Mouse (Mus musculus): ENCODE results near the gene A730061H03Rik. TPM values are rescaled to one million over a fixed set of nuclear protein-coding genes. Genes with fewer than 3 reads are reported as not detected.

Gene A730061H03Rik
- total and polyA plus RNA-seq, 3 experiments, result 0.17 to 43.1 (median 0.87) TPM

GRCm38 (mm10) chr14:55550191-55550590 is 10.0 kb downstream of the A730061H03Rik start:
- ATAC-seq (ENCODE audit: extremely low read depth, insufficient number of reproducible peaks, low FRiP score, poor library complexity, severe bottlenecking) (no peak), DNase-seq (ENCODE audit: low spot score) (no peak)
- H3K4me1 ChIP-seq (ENCODE audit: insufficient read depth, low read depth, low read length), result peaks cover 14% of the 10 kb centered on the region
- H3K9me3 ChIP-seq (replicated peaks), result no peaks in the 10 kb centered on the region
- H3K27me3 ChIP-seq (ENCODE audit: insufficient read depth, low read length), result no peaks in the 10 kb centered on the region
- H3K36me3 ChIP-seq (replicated peaks), result peaks cover 58% of the 10 kb centered on the region
- H3K4me3 ChIP-seq (ENCODE audit: low read depth, low read length), result no peak overlapping the region
- TF ChIP-seq TAL1 (conservative IDR thresholded peaks at IDR 0.05; ENCODE audit: low read depth, low read length) (no peak), GATA2 (IDR thresholded peaks at IDR 0.05; ENCODE audit: borderline replicate concordance, low read depth, low read length) (no peak)

DNA sequence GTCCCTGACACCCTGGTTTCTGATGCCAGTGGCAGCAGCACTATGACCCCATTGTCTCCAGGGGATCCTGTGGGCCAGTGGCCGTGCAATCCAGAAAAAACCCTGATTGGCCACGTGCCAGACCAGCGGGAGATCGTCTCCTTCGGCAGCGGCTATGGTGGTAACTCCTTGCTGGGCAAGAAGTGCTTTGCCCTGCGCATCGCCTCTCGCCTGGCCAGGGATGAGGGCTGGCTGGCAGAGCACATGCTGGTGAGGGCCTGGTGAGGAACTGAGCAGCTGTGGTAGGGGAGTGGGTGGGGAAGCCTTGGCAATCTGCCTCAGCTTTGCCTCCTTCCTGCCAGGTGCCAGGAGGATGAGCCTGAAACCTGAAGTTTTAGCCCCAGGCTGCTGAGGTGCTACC is 15.9 kb downstream of the A730061H03Rik start:
- no peak for ATAC-seq (ENCODE audit: extremely low read depth, insufficient number of reproducible peaks, low FRiP score, poor library complexity, severe bottlenecking)
- Histone ChIP-seq H3K4me3 (ENCODE audit: low read depth, low read length) (no peak overlapping the region), H3K9me3 (replicated peaks) (no peaks in the 10 kb centered on the region), H3K4me1 (ENCODE audit: insufficient read depth, low read depth, low read length) (peaks cover 34% of the 10 kb centered on the region), H3K27me3 (ENCODE audit: insufficient read depth, low read length) (no peaks in the 10 kb centered on the region; the same call in 1 of the 2 replicates), H3K36me3 (replicated peaks) (peaks cover 77% of the 10 kb centered on the region)
- TF ChIP-seq TAL1 (conservative IDR thresholded peaks at IDR 0.05; ENCODE audit: low read depth, low read length) (no peak), CTCF (IDR thresholded peaks at IDR 0.05; ENCODE audit: low read depth, low read length) (no peak), POLR2AphosphoS5 (IDR thresholded peaks at IDR 0.05; ENCODE audit: insufficient replicate concordance, low read depth, low read length) (no peak), GATA2 (IDR thresholded peaks at IDR 0.05; ENCODE audit: borderline replicate concordance, low read depth, low read length) (no peak), GATA1 (IDR thresholded peaks at IDR 0.05; ENCODE audit: borderline replicate concordance, low read length) (no peak)
- no peak for DNase-seq (ENCODE audit: low spot score)

DNA sequence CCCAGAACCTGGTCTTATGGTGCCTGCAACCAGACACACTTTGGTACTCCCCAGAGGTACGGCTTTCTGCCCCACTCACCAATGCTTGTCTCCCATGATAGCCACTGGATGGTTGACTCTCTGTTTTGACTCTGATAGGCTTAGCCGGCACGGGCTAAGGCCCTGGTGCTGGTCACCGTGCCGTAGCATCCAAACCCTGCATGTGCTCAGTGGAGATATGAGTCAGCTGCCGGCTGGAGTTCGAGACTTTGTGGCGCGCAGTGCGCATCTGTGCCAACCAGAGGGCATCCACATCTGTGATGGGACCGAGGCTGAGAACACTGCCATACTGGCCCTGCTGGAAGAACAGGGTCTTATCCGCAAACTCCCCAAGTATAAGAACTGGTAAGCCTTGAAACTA is 17.9 kb downstream of the A730061H03Rik start:
- Histone ChIP-seq H3K4me3 (ENCODE audit: low read depth, low read length) (no peak overlapping the region), H3K9me3 (replicated peaks) (no peaks in the 10 kb centered on the region), H3K36me3 (replicated peaks) (peaks cover 56% of the 10 kb centered on the region), H3K27me3 (ENCODE audit: insufficient read depth, low read length) (peaks cover 6% of the 10 kb centered on the region), H3K4me1 (ENCODE audit: insufficient read depth, low read depth, low read length) (peaks cover 35% of the 10 kb centered on the region)
- no peak for TF ChIP-seq TAL1 (conservative IDR thresholded peaks at IDR 0.05; ENCODE audit: low read depth, low read length)
- no peak for TF ChIP-seq POLR2AphosphoS5 (IDR thresholded peaks at IDR 0.05; ENCODE audit: insufficient replicate concordance, low read depth, low read length)
- TF ChIP-seq GATA2 (IDR thresholded peaks at IDR 0.05; ENCODE audit: borderline replicate concordance, low read depth, low read length), result no peak
- no peak for TF ChIP-seq GATA1 (IDR thresholded peaks at IDR 0.05; ENCODE audit: borderline replicate concordance, low read length)
- TF ChIP-seq CTCF (IDR thresholded peaks at IDR 0.05; ENCODE audit: low read depth, low read length), result no peak
- ATAC-seq (ENCODE audit: extremely low read depth, insufficient number of reproducible peaks, low FRiP score, poor library complexity, severe bottlenecking), result no peak
- DNase-seq (ENCODE audit: low spot score), result no peak

GRCm38 (mm10) chr14:55540787-55541321 is 19.4 kb downstream of the A730061H03Rik start:
- Histone ChIP-seq H3K9me3 (replicated peaks) (no peaks in the 10 kb centered on the region), H3K36me3 (replicated peaks) (peaks cover 43% of the 10 kb centered on the region), H3K4me1 (ENCODE audit: insufficient read depth, low read depth, low read length) (peaks cover 39% of the 10 kb centered on the region), H3K27me3 (ENCODE audit: insufficient read depth, low read length) (peaks cover 6% of the 10 kb centered on the region), H3K4me3 (ENCODE audit: low read depth, low read length) (peak overlapping the region; percentile 78)
- DNase-seq (ENCODE audit: low spot score), result peak; percentile 45
- TF ChIP-seq GATA2 (IDR thresholded peaks at IDR 0.05; ENCODE audit: borderline replicate concordance, low read depth, low read length), result no peak
- no peak for TF ChIP-seq POLR2AphosphoS5 (IDR thresholded peaks at IDR 0.05; ENCODE audit: insufficient replicate concordance, low read depth, low read length)
- TF ChIP-seq TAL1 (conservative IDR thresholded peaks at IDR 0.05; ENCODE audit: low read depth, low read length), result no peak
- no peak for TF ChIP-seq GATA1 (IDR thresholded peaks at IDR 0.05; ENCODE audit: borderline replicate concordance, low read length)
- ATAC-seq (ENCODE audit: extremely low read depth, insufficient number of reproducible peaks, low FRiP score, poor library complexity, severe bottlenecking), result no peak

DNA sequence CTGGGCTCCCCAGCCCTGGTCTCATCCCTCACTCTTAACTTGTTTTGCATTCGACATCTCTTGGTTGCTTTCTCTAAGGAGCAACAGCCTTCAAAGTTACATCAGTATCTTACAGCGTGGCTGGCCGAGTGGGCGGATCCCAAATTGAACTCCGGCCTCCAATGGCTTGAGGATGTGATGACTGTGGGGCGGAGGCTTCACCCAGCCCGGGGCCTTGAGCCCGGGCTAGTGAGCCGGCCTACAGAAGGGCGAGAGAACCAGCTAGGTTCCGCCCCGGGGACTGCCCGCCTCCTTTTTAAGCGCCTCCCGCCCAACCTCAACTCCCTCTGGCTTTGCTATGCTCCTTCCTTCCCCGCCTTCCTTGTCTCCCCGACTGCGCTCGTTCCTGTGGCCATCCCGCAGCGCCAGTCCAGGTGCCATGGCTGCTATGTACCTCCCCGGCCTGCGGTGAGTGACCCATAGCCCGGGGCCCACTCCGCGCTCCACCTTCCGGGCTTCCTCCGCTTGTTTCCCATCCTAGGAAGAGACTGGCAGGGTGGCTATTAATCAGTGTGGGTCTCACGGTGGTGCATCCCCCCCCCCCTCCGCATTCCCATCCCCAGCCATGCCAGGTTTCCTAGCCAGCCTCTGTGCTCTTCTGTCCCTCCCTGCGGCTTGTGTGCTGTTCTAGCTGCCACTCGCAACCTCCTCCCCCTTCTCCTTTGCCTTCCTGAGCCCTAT is 20.0 kb downstream of the A730061H03Rik start, which contains the start of gene Pck2:
TSS of gene Pck2 (plus strand) at position 200 of the 720 bp plus-strand sequence.
- Histone ChIP-seq H3K4me1 (ENCODE audit: insufficient read depth, low read depth, low read length) (peaks cover 39% of the 10 kb centered on the region), H3K4me3 (ENCODE audit: low read depth, low read length) (peak within 1 kb of the TSS; percentile 78), H3K9me3 (replicated peaks) (no peaks in the 10 kb centered on the region), H3K36me3 (replicated peaks) (peaks cover 37% of the 10 kb centered on the region), H3K27me3 (ENCODE audit: insufficient read depth, low read length) (peaks cover 6% of the 10 kb centered on the region)
- TF ChIP-seq CTCF (IDR thresholded peaks at IDR 0.05; ENCODE audit: low read depth, low read length), result no peak
- no peak for TF ChIP-seq TAL1 (conservative IDR thresholded peaks at IDR 0.05; ENCODE audit: low read depth, low read length)
- TF ChIP-seq GATA1 (IDR thresholded peaks at IDR 0.05; ENCODE audit: borderline replicate concordance, low read length), result no peak
- no peak for TF ChIP-seq POLR2AphosphoS5 (IDR thresholded peaks at IDR 0.05; ENCODE audit: insufficient replicate concordance, low read depth, low read length)
- no peak for TF ChIP-seq GATA2 (IDR thresholded peaks at IDR 0.05; ENCODE audit: borderline replicate concordance, low read depth, low read length)
- DNase-seq (ENCODE audit: low spot score), result peak; percentile 93
- ATAC-seq (ENCODE audit: extremely low read depth, insufficient number of reproducible peaks, low FRiP score, poor library complexity, severe bottlenecking), result peak; percentile 93

GRCm38 (mm10) chr14:55536116-55536745 is 24.0 kb downstream of the A730061H03Rik start:
- Histone ChIP-seq H3K9me3 (replicated peaks) (no peaks in the 10 kb centered on the region), H3K4me1 (ENCODE audit: insufficient read depth, low read depth, low read length) (peaks cover 24% of the 10 kb centered on the region), H3K36me3 (replicated peaks) (no peaks in the 10 kb centered on the region), H3K4me3 (ENCODE audit: low read depth, low read length) (no peak overlapping the region), H3K27me3 (ENCODE audit: insufficient read depth, low read length) (peaks cover 17% of the 10 kb centered on the region)
- no peak for ATAC-seq (ENCODE audit: extremely low read depth, insufficient number of reproducible peaks, low FRiP score, poor library complexity, severe bottlenecking)
- TF ChIP-seq CTCF (IDR thresholded peaks at IDR 0.05; ENCODE audit: low read depth, low read length) (peak; percentile 78), TAL1 (conservative IDR thresholded peaks at IDR 0.05; ENCODE audit: low read depth, low read length) (no peak)
- DNase-seq (ENCODE audit: low spot score), result no peak

All from G1E (cell line).